Mouse (Mus musculus) bone marrow macrophage, adult 2 months (primary cell): ENCODE measurements at regions not wholly inside any gene's neighbourhood (a gene's known extent, or its start where the extent isn't known, plus 50 kb on each side); places are given as distances from the start of the nearest gene placed in this dataset.

ENCODE experiments used
- CTCF ChIP-seq: IDR thresholded peaks from 2 replicates; pipeline ENCODE4 v1.5.1; 2012; ENCODE audit warnings: low read depth, mild to moderate bottlenecking, low read length, moderate library complexity
- POLR2A ChIP-seq: IDR thresholded peaks from 2 replicates; pipeline ENCODE4 v1.6.1; 2012; ENCODE audit warnings: mild to moderate bottlenecking, low read depth, low read length, borderline replicate concordance

GRCm38 (mm10) chr13:58679663-58680062 lies 69.0 kb upstream of the Slc28a3 start:
- no peak for TF ChIP-seq CTCF
- no peak for TF ChIP-seq POLR2A
